Mouse (Mus musculus) G1E (cell line): ENCODE measurements around the gene Ppp1r14b.

Source experiments
- CTCF ChIP-seq: IDR thresholded peaks from 2 replicates; pipeline ENCODE4 v1.5.1; 2012; ENCODE audit warnings: low read depth, low read length, inconsistent platforms, mixed read lengths
- GATA1 ChIP-seq: IDR thresholded peaks from 2 replicates; pipeline ENCODE4 v1.6.1; 2012; ENCODE audit warnings: borderline replicate concordance, low read length, inconsistent platforms, mixed read lengths
- GATA2 ChIP-seq: IDR thresholded peaks from 2 replicates; pipeline ENCODE4 v1.6.1; 2012; ENCODE audit warnings: low read depth, low read length, inconsistent platforms, borderline replicate concordance
- POLR2AphosphoS5 ChIP-seq: IDR thresholded peaks from 2 replicates; pipeline ENCODE4 v1.6.1; 2012; ENCODE audit warnings: low read depth, low read length, inconsistent platforms; ENCODE audit not compliant: insufficient replicate concordance
- TAL1 ChIP-seq: conservative IDR thresholded peaks from 2 replicates; pipeline ENCODE4 v1.6.1; 2012; ENCODE audit warnings: low read depth, low read length, inconsistent platforms, mixed read lengths

- TF ChIP-seq CTCF (no peak), TAL1 (no peak), GATA2 (no peak), GATA1 (no peak), POLR2AphosphoS5 (no peak)
Observed at GRCm38 (mm10) chr19:6994489-6994888, 19.7 kb downstream of the Ppp1r14b start.
